Mouse (Mus musculus) CH12.LX (cell line): ENCODE data around the gene Btn1a1.

Experiments
- CTCF ChIP-seq, 2 experiments: IDR thresholded peaks in 1 of 2; conservative IDR thresholded peaks in 1 of 2; 2 replicates each; pipeline ENCODE4 v1.5.1; 2011 to 2012; ENCODE audit warnings: low read depth in 2 of 2, low read length in 2 of 2, improper control_type of control experiment in 1 of 2, inconsistent platforms in 1 of 2, mild to moderate bottlenecking in 1 of 2, moderate library complexity in 1 of 2
- E2F4 ChIP-seq: IDR thresholded peaks from 2 replicates; pipeline ENCODE4 v1.6.1; 2011; ENCODE audit warnings: low read depth, low read length, improper control_type of control experiment; ENCODE audit not compliant: insufficient replicate concordance
- EP300 ChIP-seq: IDR thresholded peaks from 2 replicates; pipeline ENCODE4 v1.6.1; 2011; ENCODE audit warnings: low read length, improper control_type of control experiment
- ETS1 ChIP-seq: conservative IDR thresholded peaks from 2 replicates; pipeline ENCODE4 v1.6.1; 2012; ENCODE audit warnings: low read depth, mild to moderate bottlenecking, inconsistent platforms, low read length, improper control_type of control experiment, moderate library complexity
- HCFC1 ChIP-seq: IDR thresholded peaks from 2 replicates; pipeline ENCODE4 v1.6.1; 2012; ENCODE audit warnings: low read depth, mild to moderate bottlenecking, inconsistent platforms, low read length, improper control_type of control experiment
- PAX5 ChIP-seq: IDR thresholded peaks from 2 replicates; pipeline ENCODE4 v1.6.1; 2012; ENCODE audit warnings: low read length, inconsistent platforms, mixed read lengths
- USF2 ChIP-seq: conservative IDR thresholded peaks from 2 replicates; pipeline ENCODE4 v1.6.1; 2011; ENCODE audit warnings: low read depth, low read length, improper control_type of control experiment
- ZC3H11A ChIP-seq: IDR thresholded peaks from 2 replicates; pipeline ENCODE4 v1.6.1; 2012; ENCODE audit warnings: low read depth, mild to moderate bottlenecking, inconsistent platforms, low read length, improper control_type of control experiment

GRCm38 (mm10) chr13:23450398-23450797, 15.3 kb downstream of the Btn1a1 start:
- TF ChIP-seq CTCF (conservative IDR thresholded peaks at IDR 0.05 in 1 of 2, IDR thresholded peaks at IDR 0.05 in 1 of 2; ENCODE audit: low read depth in 2 of 2, low read length in 2 of 2) (no peak), ZC3H11A (no peak), PAX5 (no peak), ETS1 (no peak), E2F4 (no peak), USF2 (no peak), HCFC1 (no peak), EP300 (no peak)
